Mouse (Mus musculus) gastrocnemius, postnatal 14 days (tissue): ENCODE measurements around the gene Gm11992. TPM values are rescaled to one million over a fixed set of nuclear protein-coding genes. Genes with fewer than 3 reads are reported as not detected.

Experiments
- DNase-seq: peaks from one replicate; pipeline ENCODE4 v3.0.0; 2021; ENCODE audit warnings: mixed read lengths
- intact Hi-C: fragments of 180-260 bp; cut with DNase I; formaldehyde crosslinking; loops from one replicate; pipeline ENCODE4 v1.15.1; 2025; ENCODE audit warnings: low total_unique reads
- long read RNA-seq, 2 experiments: library from polyadenylated mRNA; stranded (forward); transcript quantifications; one replicate each; pipeline ENCODE4 v2.0.0; 2021
- total RNA-seq, 2 experiments: library from RNA; stranded (reverse); gene quantifications; 2 replicates each; pipeline ENCODE4 v1.2.3; 2021

Gene Gm11992
- total RNA-seq = not detected
- long read RNA-seq, experiment 1 = 0 reads
- long read RNA-seq, experiment 2 = 0 reads

- intact Hi-C loops = no loop called here
- peak; percentile 80 for DNase-seq
These were observed at the start of gene Gm11992 for GRCm38 (mm10) chr11:9048011-9048702. TSS of gene Gm11992 (plus strand) at chr11:9048594.

GRCm38 (mm10) chr11:9008761-9009160 is 39.6 kb upstream of the Gm11992 start:
- DNase-seq = no peak
- intact Hi-C loops = no loop called here

- DNase-seq = peak; percentile 16
- intact Hi-C loops = no loop called here
These were observed 38.0 kb upstream of the Gm11992 start for GRCm38 (mm10) chr11:9010416-9010815.

- intact Hi-C loops = no loop called here
- peak; percentile 86 for DNase-seq
These were observed 37.5 kb upstream of the Gm11992 start, which contains the start of gene Hus1 for GRCm38 (mm10) chr11:9010853-9011339. TSS of gene Hus1 (minus strand) at chr11:9011191.

GRCm38 (mm10) chr11:9011348-9011747 is 37.0 kb upstream of the Gm11992 start:
- intact Hi-C loops = no loop called here

GRCm38 (mm10) chr11:9014740-9015139 is 33.7 kb upstream of the Gm11992 start:
- intact Hi-C loops = no loop called here
- no peak for DNase-seq

More at GRCm38 (mm10) chr11:9011348-9011747, 37.0 kb upstream of the Gm11992 start:
- DNase-seq = no peak

- intact Hi-C loops = no loop called here
- DNase-seq = no peak
These were observed 29.7 kb upstream of the Gm11992 start for GRCm38 (mm10) chr11:9018491-9019267.

GRCm38 (mm10) chr11:9020207-9020606 is 28.2 kb upstream of the Gm11992 start:
- intact Hi-C loops = no loop called here
- DNase-seq = no peak

GRCm38 (mm10) chr11:9024782-9025181 is 23.6 kb upstream of the Gm11992 start:
- intact Hi-C loops = no loop called here

GRCm38 (mm10) chr11:9025211-9025610 is 23.2 kb upstream of the Gm11992 start:
- no peak for DNase-seq
- intact Hi-C loops = no loop called here

More at GRCm38 (mm10) chr11:9024782-9025181, 23.6 kb upstream of the Gm11992 start:
- no peak for DNase-seq

GRCm38 (mm10) chr11:9031530-9031929 is 16.9 kb upstream of the Gm11992 start:
- intact Hi-C loops = no loop called here

GRCm38 (mm10) chr11:9046546-9046945 is 1.8 kb upstream of the Gm11992 start:
- no peak for DNase-seq
- intact Hi-C loops = no loop called here

More at GRCm38 (mm10) chr11:9031530-9031929, 16.9 kb upstream of the Gm11992 start:
- DNase-seq = no peak

GRCm38 (mm10) chr11:9047044-9047443 is 1.4 kb upstream of the Gm11992 start:
- DNase-seq = no peak
- intact Hi-C loops = no loop called here

GRCm38 (mm10) chr11:9048703-9049060 is 288 bp downstream of the Gm11992 start, which contains the start of gene Sun3:
TSS of gene Sun3 (minus strand) at chr11:9048991.
- intact Hi-C loops = no loop called here
- peak; percentile 7 for DNase-seq

GRCm38 (mm10) chr11:9050241-9050640 is 1.8 kb downstream of the Gm11992 start:
- no peak for DNase-seq
- intact Hi-C loops = no loop called here

- intact Hi-C loops = no loop called here
- no peak for DNase-seq
These were observed 3.5 kb downstream of the Gm11992 start for GRCm38 (mm10) chr11:9051895-9052294.

- no peak for DNase-seq
- intact Hi-C loops = no loop called here
These were observed 8.5 kb downstream of the Gm11992 start for GRCm38 (mm10) chr11:9056937-9057336.

- intact Hi-C loops = no loop called here
- DNase-seq = no peak
These were observed 9.3 kb downstream of the Gm11992 start for GRCm38 (mm10) chr11:9057711-9058110.

GRCm38 (mm10) chr11:9060029-9060428 is 11.6 kb downstream of the Gm11992 start:
- no peak for DNase-seq
- intact Hi-C loops = no loop called here

GRCm38 (mm10) chr11:9060484-9060883 is 12.1 kb downstream of the Gm11992 start:
- intact Hi-C loops = no loop called here
- DNase-seq = no peak
